Mouse (Mus musculus): ENCODE data around the gene Pofut1. TPM values are rescaled to one million over a fixed set of nuclear protein-coding genes. Genes with fewer than 3 reads are reported as not detected.

The Pofut1 gene
- polyA plus RNA-seq, 2 experiments, result 12.1 to 41.7 TPM

- 87% methylated on average over 9 of the region's 9 CpGs for WGBS
Observed at GRCm38 (mm10) chr2:153312884-153313283, 71.6 kb downstream of the Pofut1 start.

GRCm38 (mm10) chr2:153318408-153318807 lies 77.1 kb downstream of the Pofut1 start:
- Histone ChIP-seq H3K36me3 (ENCODE audit: control insufficient read depth, insufficient read depth, low read length) (peaks cover 50% of the 10 kb centered on the region), H3K27ac (replicated peaks; ENCODE audit: low read depth, low read length) (no peak overlapping the region), H3K9me3 (ENCODE audit: control insufficient read depth, low read length) (no peaks in the 10 kb centered on the region), H3K4me2 (replicated peaks; ENCODE audit: low read depth, low read length, severe bottlenecking) (no peak overlapping the region), H3K9ac (ENCODE audit: low read depth, low read length, severe bottlenecking) (no peak overlapping the region), H3K27me3 (ENCODE audit: control insufficient read depth, insufficient read depth, low read length) (no peaks in the 10 kb centered on the region), H3K4me1 (ENCODE audit: control insufficient read depth, insufficient read depth, low read length) (no peaks in the 10 kb centered on the region), H3K4me3 (replicated peaks; ENCODE audit: low read length) (no peak overlapping the region)
- no peak for ATAC-seq (ENCODE audit: low FRiP score, low read depth)
- no peak for TF ChIP-seq POLR2A (IDR thresholded peaks at IDR 0.05; ENCODE audit: borderline replicate concordance, extremely low read depth, insufficient read depth, insufficient read length)
- WGBS, result 94% methylated on average over 4 of the region's 4 CpGs
- no peak for DNase-seq (ENCODE audit: low spot score)

More at GRCm38 (mm10) chr2:153312884-153313283, 71.6 kb downstream of the Pofut1 start:
- H3K9ac ChIP-seq (ENCODE audit: low read depth, low read length, severe bottlenecking), result no peak overlapping the region
- no peak overlapping the region for H3K27ac ChIP-seq (replicated peaks; ENCODE audit: low read depth, low read length)
- H3K4me2 ChIP-seq (replicated peaks; ENCODE audit: low read depth, low read length, severe bottlenecking), result no peak overlapping the region
- no peak for TF ChIP-seq POLR2A (IDR thresholded peaks at IDR 0.05; ENCODE audit: borderline replicate concordance, extremely low read depth, insufficient read depth, insufficient read length)
- ATAC-seq (ENCODE audit: low FRiP score, low read depth) (no peak), DNase-seq (ENCODE audit: low spot score) (no peak)
- no peaks in the 10 kb centered on the region for H3K27me3 ChIP-seq (ENCODE audit: control insufficient read depth, insufficient read depth, low read length)
- H3K36me3 ChIP-seq (ENCODE audit: control insufficient read depth, insufficient read depth, low read length), result peaks cover 14% of the 10 kb centered on the region
- no peaks in the 10 kb centered on the region for H3K4me1 ChIP-seq (ENCODE audit: control insufficient read depth, insufficient read depth, low read length)
- no peaks in the 10 kb centered on the region for H3K9me3 ChIP-seq (ENCODE audit: control insufficient read depth, low read length)
- H3K4me3 ChIP-seq (replicated peaks; ENCODE audit: low read length), result no peak overlapping the region

GRCm38 (mm10) chr2:153319036-153319643 lies 77.8 kb downstream of the Pofut1 start:
- H3K9me3 ChIP-seq (ENCODE audit: control insufficient read depth, low read length), result no peaks in the 10 kb centered on the region
- H3K4me3 ChIP-seq (replicated peaks; ENCODE audit: low read length), result no peak overlapping the region
- WGBS, result 76% methylated on average over 8 of the region's 8 CpGs
- no peaks in the 10 kb centered on the region for H3K27me3 ChIP-seq (ENCODE audit: control insufficient read depth, insufficient read depth, low read length)
- no peak for TF ChIP-seq POLR2A (IDR thresholded peaks at IDR 0.05; ENCODE audit: borderline replicate concordance, extremely low read depth, insufficient read depth, insufficient read length)
- no peak overlapping the region for H3K27ac ChIP-seq (replicated peaks; ENCODE audit: low read depth, low read length)
- ATAC-seq (ENCODE audit: low FRiP score, low read depth) (no peak), DNase-seq (ENCODE audit: low spot score) (no peak)
- peaks cover 57% of the 10 kb centered on the region for H3K36me3 ChIP-seq (ENCODE audit: control insufficient read depth, insufficient read depth, low read length)
- no peak overlapping the region for H3K9ac ChIP-seq (ENCODE audit: low read depth, low read length, severe bottlenecking)
- no peak overlapping the region for H3K4me2 ChIP-seq (replicated peaks; ENCODE audit: low read depth, low read length, severe bottlenecking)
- H3K4me1 ChIP-seq (ENCODE audit: control insufficient read depth, insufficient read depth, low read length), result no peaks in the 10 kb centered on the region

Other genes with a start within 250 kb of the Pofut1 start
- gene Pdrg1, start 226.1 kb upstream of the Pofut1 start, polyA plus RNA-seq (2012; rRNA removed), result 107 and 118 TPM in 2 replicates
- 90.8 and 91.0 TPM in 2 replicates for gene Pdrg1, start 226.1 kb upstream of the Pofut1 start, polyA plus RNA-seq (2014; fragmentation: Nextera tagmentation; extraction: Ambion mirVana)
- 0.03 TPM in 1 of 2 replicates, not detected in the other for gene Xkr7, start 209.7 kb upstream of the Pofut1 start, polyA plus RNA-seq (2012; rRNA removed)
- gene Xkr7, start 209.7 kb upstream of the Pofut1 start, polyA plus RNA-seq (2014; fragmentation: Nextera tagmentation; extraction: Ambion mirVana), result not detected in 2 replicates
- 11.4 and 15.2 TPM in 2 replicates for gene Ccm2l, start 175.6 kb upstream of the Pofut1 start, polyA plus RNA-seq (2012; rRNA removed)
- gene Ccm2l, start 175.6 kb upstream of the Pofut1 start, polyA plus RNA-seq (2014; fragmentation: Nextera tagmentation; extraction: Ambion mirVana), result 2.1 and 3.2 TPM in 2 replicates
- 8.4 and 11.4 TPM in 2 replicates for gene Hck, start 133.1 kb upstream of the Pofut1 start, polyA plus RNA-seq (2012; rRNA removed)
- gene Hck, start 133.1 kb upstream of the Pofut1 start, polyA plus RNA-seq (2014; fragmentation: Nextera tagmentation; extraction: Ambion mirVana), result 9.0 and 11.1 TPM in 2 replicates
- 73.4 and 84.8 TPM in 2 replicates for gene Tm9sf4, start 80.2 kb upstream of the Pofut1 start, polyA plus RNA-seq (2012; rRNA removed)
- 97.7 and 100 TPM in 2 replicates for gene Tm9sf4, start 80.2 kb upstream of the Pofut1 start, polyA plus RNA-seq (2014; fragmentation: Nextera tagmentation; extraction: Ambion mirVana)
- 13.3 and 16.3 TPM in 2 replicates for gene Tspyl3, start 16.1 kb upstream of the Pofut1 start, polyA plus RNA-seq (2012; rRNA removed)
- 12.8 and 13.1 TPM in 2 replicates for gene Tspyl3, start 16.1 kb upstream of the Pofut1 start, polyA plus RNA-seq (2014; fragmentation: Nextera tagmentation; extraction: Ambion mirVana)
- 17.8 and 20.3 TPM in 2 replicates for gene Plagl2, start 107 bp upstream of the Pofut1 start, polyA plus RNA-seq (2012; rRNA removed)
- gene Plagl2, start 107 bp upstream of the Pofut1 start, polyA plus RNA-seq (2014; fragmentation: Nextera tagmentation; extraction: Ambion mirVana), result 20.2 and 20.8 TPM in 2 replicates
- gene Kif3b, start 49.9 kb downstream of the Pofut1 start, polyA plus RNA-seq (2012; rRNA removed), result 10.6 and 11.5 TPM in 2 replicates
- gene Kif3b, start 49.9 kb downstream of the Pofut1 start, polyA plus RNA-seq (2014; fragmentation: Nextera tagmentation; extraction: Ambion mirVana), result 4.7 and 6.2 TPM in 2 replicates
- gene Asxl1, start 104.3 kb downstream of the Pofut1 start, polyA plus RNA-seq (2012; rRNA removed), result 28.5 and 29.7 TPM in 2 replicates
- gene Asxl1, start 104.3 kb downstream of the Pofut1 start, polyA plus RNA-seq (2014; fragmentation: Nextera tagmentation; extraction: Ambion mirVana), result 19.4 and 20.6 TPM in 2 replicates

Measured in limb, embryonic 14.5 days (tissue).